In genomic region chr5:134507307-134507706, GRCm38 (mm10) we compare ENCODE assay signal across 9 mouse cellular contexts. TPM values are rescaled to one million over a fixed set of nuclear protein-coding genes. Genes with fewer than 3 reads are reported as not detected.
A peak's percentile ranks its signal among the peaks of the same experiment; 100 is the strongest.
DNase-seq lines count a peak whose midpoint lies in the region; ATAC-seq lines count a peak whose summit lies in the region.
"Had no signal": no experiment of that assay in that cellular context is flagged by ENCODE, and none has a peak within 500 bp of the region (broad histone marks: within the 10 kb centered on the region; RNA-seq: fewer than 3 reads in every experiment).

No protein-coding gene starts in this region.

- ATAC-seq in activated CD4-positive, CD25-positive, alpha-beta regulatory T cell, adult 4 months, result peak; percentile 96
- ATAC-seq in common myeloid progenitor, adult 5-6 weeks (replicated peaks; ENCODE audit: low read depth, poor library complexity, severe bottlenecking), result peak; percentile 99
- ATAC-seq in lung, embryonic 16.5 days (ENCODE audit: low read depth), result 0 out of 2 replicates have a peak, but pooled peaks have one; percentile 51

- DNase-seq in CD4-positive, CD25-positive, alpha-beta regulatory T cell, adult 2 months (ENCODE audit: low read depth, low spot score), result peak; percentile 89
- peak; percentile 52 for DNase-seq in gastrocnemius, postnatal 25 days
- DNase-seq in kidney, postnatal 36 days, result peak; percentile 74 to 87
- peak; percentile 75 for DNase-seq in retina, embryonic 14.5 days (ENCODE audit: low spot score)
- DNase-seq in thymus, postnatal 4 days, result peak; percentile 87

- no peak overlapping the region for H3K9ac ChIP-seq in lung, embryonic 16.5 days (ENCODE audit: low read length)

- H3K4me1 ChIP-seq in lung, embryonic 16.5 days (replicated peaks; ENCODE audit: control insufficient read depth, insufficient read depth, low read length), result peaks cover 1% of the 10 kb centered on the region; the same call in 1 of the 2 replicates

- H3K36me3 ChIP-seq in lung, embryonic 16.5 days (ENCODE audit: control insufficient read depth, insufficient read depth, low read length), result peaks cover 20% of the 10 kb centered on the region

- no peak overlapping the region for H3K27ac ChIP-seq in lung, embryonic 16.5 days (ENCODE audit: low read length)

- H3K4me2 ChIP-seq in lung, embryonic 16.5 days (ENCODE audit: low read depth, low read length), result no peak overlapping the region

- 23% methylated on average over 10 of the region's 10 CpGs for WGBS in lung, embryonic 16.5 days

- H3K27me3 ChIP-seq in lung, embryonic 16.5 days (ENCODE audit: control insufficient read depth, insufficient read depth, low read depth, low read length), result no peaks in the 10 kb centered on the region

- H3K4me3 ChIP-seq in lung, embryonic 16.5 days (ENCODE audit: low read length), result no peak overlapping the region

- H3K9me3 ChIP-seq in lung, embryonic 16.5 days (ENCODE audit: control insufficient read depth, low read length), result no peaks in the 10 kb centered on the region

RNA-seq across cellular contexts. Expression of gene Clip2, which starts 44.9 kb away (rescaled TPM):
- polyA plus RNA-seq in activated CD4-positive, CD25-positive, alpha-beta regulatory T cell, adult 4 months (2017; shearing (Covaris generic)), result 1 to 10 TPM in 1 of 2 experiments, under 1 TPM in 1; 0.30 to 1.1 TPM
- total RNA-seq in common myeloid progenitor, adult 5-6 weeks (2017), result 6.2 and 13.3 TPM in 2 replicates
- total RNA-seq in gastrocnemius, postnatal 25 days (2021), result 1 to 10 TPM; 3.6 to 4.0 TPM
- 4.6 and 4.7 TPM in 2 replicates for polyA plus RNA-seq in lung, embryonic 16.5 days (2015; fragmentation: Nextera tagmentation; extraction: Ambion mirVana)

RNA-seq across cellular contexts. Expression of gene Gtf2ird1, which starts 50.8 kb away (rescaled TPM):
- 1 to 10 TPM; 7.5 to 7.9 TPM for polyA plus RNA-seq in activated CD4-positive, CD25-positive, alpha-beta regulatory T cell, adult 4 months (2017; shearing (Covaris generic))
- 14.6 and 28.2 TPM in 2 replicates for total RNA-seq in common myeloid progenitor, adult 5-6 weeks (2017)
- total RNA-seq in gastrocnemius, postnatal 25 days (2021), result 1 to 10 TPM; 9.6 to 9.9 TPM
- polyA plus RNA-seq in lung, embryonic 16.5 days (2015; fragmentation: Nextera tagmentation; extraction: Ambion mirVana), result 58.8 and 67.5 TPM in 2 replicates

RNA-seq across cellular contexts. Expression of gene Syna, which starts 52.7 kb away (rescaled TPM):
- polyA plus RNA-seq in activated CD4-positive, CD25-positive, alpha-beta regulatory T cell, adult 4 months (2017; shearing (Covaris generic)), result under 1 TPM in 1 of 2 experiments, not detected in 1; 0.43 TPM
- total RNA-seq in common myeloid progenitor, adult 5-6 weeks (2017), result not detected in 2 replicates
- total RNA-seq in gastrocnemius, postnatal 25 days (2021), result not detected
- polyA plus RNA-seq in lung, embryonic 16.5 days (2015; fragmentation: Nextera tagmentation; extraction: Ambion mirVana), result 0.20 and 0.23 TPM in 2 replicates
- total RNA-seq: gastrocnemius, postnatal 4 days had no signal
